Mouse (Mus musculus) embryonic facial prominence, embryonic 13.5 days (tissue): Measurements from ENCODE around the gene Dab1. TPM values are rescaled to one million over a fixed set of nuclear protein-coding genes. Genes with fewer than 3 reads are reported as not detected.

Experiments
- ATAC-seq: fragments of 200-750 bp; cut with Nextera tagmentation; 2 replicates; pipeline ENCODE4 v1.8.0; 2017; ENCODE audit warnings: low read depth; ENCODE audit not compliant: insufficient number of reproducible peaks, insufficient read depth, low FRiP score, low TSS enrichment
- H3K27ac ChIP-seq: fragments of 300-500 bp; sonication (generic); 2 replicates; pipeline ENCODE4 v1.5.1; 2015; ENCODE audit warnings: moderate library complexity, mild to moderate bottlenecking, inconsistent platforms
- H3K27me3 ChIP-seq: fragments of 300-500 bp; sonication (generic); 2 replicates; pipeline ENCODE4 v1.6.1; 2015; ENCODE audit warnings: mild to moderate bottlenecking, inconsistent platforms
- H3K36me3 ChIP-seq: fragments of 300-500 bp; sonication (generic); 2 replicates; pipeline ENCODE4 v1.6.1; 2015; ENCODE audit warnings: mild to moderate bottlenecking, inconsistent platforms
- H3K4me1 ChIP-seq: fragments of 300-500 bp; sonication (generic); 2 replicates; pipeline ENCODE4 v1.6.1; 2015; ENCODE audit warnings: inconsistent platforms
- H3K4me2 ChIP-seq: fragments of 300-500 bp; sonication (generic); 2 replicates; pipeline ENCODE4 v1.6.1; 2015; ENCODE audit warnings: moderate library complexity, mild to moderate bottlenecking, inconsistent platforms
- H3K4me3 ChIP-seq: fragments of 300-500 bp; sonication (generic); 2 replicates; pipeline ENCODE4 v1.5.1; 2015; ENCODE audit warnings: mild to moderate bottlenecking, inconsistent platforms
- H3K9ac ChIP-seq: fragments of 300-500 bp; sonication (generic); 2 replicates; pipeline ENCODE4 v1.6.1; 2015; ENCODE audit warnings: mild to moderate bottlenecking, inconsistent platforms
- H3K9me3 ChIP-seq: fragments of 300-500 bp; sonication (generic); 2 replicates; pipeline ENCODE4 v1.6.1; 2016; ENCODE audit warnings: inconsistent platforms
- WGBS: fragments of 180-500 bp; shearing (Covaris S2); methylation state at CpG from one replicate; pipeline ENCODE4 v1.1.7; 2015; ENCODE audit warnings: mixed read lengths; 5-methylcytosine and 5-hydroxymethylcytosine counted together
- polyA plus RNA-seq: library from polyadenylated mRNA; unstranded; fragments of >200 nt; fragmentation: Nextera tagmentation; extraction: Ambion mirVana; gene quantifications from 2 replicates; pipeline ENCODE4 v1.2.1, GENCODE M21; 2015

Dab1 gene
- polyA plus RNA-seq, 1 experiment from 2014 or later, result 17.3 TPM

DNA sequence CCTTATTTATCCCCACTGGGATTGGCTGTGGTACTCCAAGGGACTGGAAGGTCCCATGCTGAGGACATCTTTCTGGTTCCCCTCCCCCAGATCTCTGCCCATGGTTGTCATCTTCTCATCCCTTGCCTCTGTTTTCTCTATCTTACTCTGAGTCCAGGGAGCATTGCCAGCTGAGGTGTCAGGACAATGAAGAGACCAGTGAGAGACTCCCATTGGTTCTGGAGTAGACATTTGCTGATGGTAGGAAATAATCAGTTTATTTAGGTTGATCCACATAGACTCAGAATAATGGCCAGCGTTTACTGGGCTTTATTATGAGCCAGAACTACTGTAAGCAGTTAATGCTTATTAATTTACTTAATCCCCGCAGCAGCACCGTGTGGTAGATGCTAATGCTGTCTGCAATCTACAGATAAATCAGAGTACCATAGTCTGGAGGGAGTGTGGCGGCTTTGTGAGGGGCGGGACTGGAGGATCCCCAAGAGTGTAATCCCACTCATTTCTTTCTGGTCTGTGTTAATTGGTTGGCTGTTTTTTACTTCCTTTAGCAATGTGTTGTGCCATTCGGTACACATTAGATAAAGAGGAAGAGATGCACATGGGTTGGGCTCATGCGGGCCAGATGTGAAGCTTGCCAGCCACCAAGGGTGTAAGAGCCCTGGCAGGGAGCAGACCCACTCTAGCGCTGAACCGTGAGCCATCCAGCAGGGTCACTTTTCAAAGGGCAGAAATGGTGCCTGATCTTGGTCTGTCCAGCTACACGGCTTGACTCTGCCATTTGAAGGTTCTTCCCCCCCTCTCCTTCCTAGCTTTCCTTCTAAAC lies 824.0 kb downstream of the Dab1 start:
- ATAC-seq, result no peak
- H3K4me3 ChIP-seq, result no peak overlapping the region
- no peak overlapping the region for H3K27ac ChIP-seq
- peaks cover 12% of the 10 kb centered on the region for H3K4me1 ChIP-seq
- H3K36me3 ChIP-seq, result no peaks in the 10 kb centered on the region
- H3K9ac ChIP-seq, result no peak overlapping the region
- WGBS, result 62% methylated on average over 10 of the region's 10 CpGs
- no peaks in the 10 kb centered on the region for H3K27me3 ChIP-seq
- H3K9me3 ChIP-seq, result no peaks in the 10 kb centered on the region
- H3K4me2 ChIP-seq, result no peak overlapping the region

GRCm38 (mm10) chr4:104443775-104444174 lies 824.6 kb downstream of the Dab1 start:
- 30% methylated on average over 8 of the region's 8 CpGs for WGBS
- H3K27me3 ChIP-seq, result no peaks in the 10 kb centered on the region
- no peaks in the 10 kb centered on the region for H3K36me3 ChIP-seq
- no peak overlapping the region for H3K27ac ChIP-seq
- H3K4me2 ChIP-seq, result no peak overlapping the region
- H3K4me1 ChIP-seq, result peaks cover 12% of the 10 kb centered on the region
- ATAC-seq, result no peak
- no peaks in the 10 kb centered on the region for H3K9me3 ChIP-seq
- no peak overlapping the region for H3K4me3 ChIP-seq
- H3K9ac ChIP-seq, result no peak overlapping the region

DNA sequence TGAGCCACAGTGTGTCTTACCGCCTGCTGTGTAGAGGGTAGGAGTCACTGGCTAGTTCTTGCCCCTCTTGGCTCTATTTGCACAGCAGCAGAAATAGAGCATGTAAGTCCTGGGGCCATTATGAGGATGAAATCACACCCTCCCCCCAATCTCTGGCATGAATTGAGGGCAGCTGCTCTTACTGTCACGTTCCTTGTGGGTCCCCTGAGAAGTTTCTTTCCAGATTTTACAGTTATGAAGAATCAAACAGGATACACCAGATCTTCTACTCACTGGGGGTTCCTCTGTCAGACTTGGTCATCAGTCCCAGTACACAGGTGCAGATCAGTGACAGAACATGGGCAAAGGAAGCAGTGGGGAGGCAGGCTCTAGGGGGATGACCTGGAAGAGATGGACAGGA lies 825.8 kb downstream of the Dab1 start:
- 60% methylated on average over 2 of the region's 2 CpGs for WGBS
- Histone ChIP-seq H3K9ac (no peak overlapping the region), H3K36me3 (no peaks in the 10 kb centered on the region), H3K4me1 (peaks cover 4% of the 10 kb centered on the region), H3K4me3 (no peak overlapping the region), H3K27me3 (no peaks in the 10 kb centered on the region), H3K27ac (no peak overlapping the region), H3K4me2 (no peak overlapping the region), H3K9me3 (no peaks in the 10 kb centered on the region)
- ATAC-seq, result no peak

- Histone ChIP-seq H3K9me3 (no peaks in the 10 kb centered on the region), H3K27me3 (no peaks in the 10 kb centered on the region), H3K4me2 (no peak overlapping the region), H3K36me3 (no peaks in the 10 kb centered on the region), H3K4me1 (peaks cover 4% of the 10 kb centered on the region), H3K27ac (no peak overlapping the region), H3K4me3 (no peak overlapping the region), H3K9ac (no peak overlapping the region)
- no peak for ATAC-seq
- WGBS, result 93% methylated on average over 1 of the region's 1 CpGs
Observed at GRCm38 (mm10) chr4:104448199-104448598, 829.0 kb downstream of the Dab1 start.

GRCm38 (mm10) chr4:104450645-104451044 lies 831.5 kb downstream of the Dab1 start:
- ATAC-seq, result no peak

DNA sequence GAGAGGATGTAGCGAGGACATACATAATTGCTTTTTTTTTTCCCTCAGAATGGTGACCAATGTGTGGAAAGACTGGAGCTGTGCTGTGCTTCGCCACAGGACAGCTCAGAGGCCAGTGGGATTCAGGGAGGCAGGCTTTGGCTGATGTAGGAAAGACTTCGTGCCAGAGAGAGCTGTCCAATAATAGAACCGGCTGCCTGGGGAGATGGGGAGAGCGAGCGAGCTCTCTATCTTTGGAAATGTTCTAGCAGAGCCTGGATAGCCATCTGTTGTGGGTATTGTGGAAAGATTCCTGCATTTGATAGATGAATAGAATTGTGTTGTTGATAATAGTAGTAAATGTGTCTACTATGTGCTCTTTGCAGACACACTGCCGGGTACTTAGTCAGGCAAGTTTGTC lies 833.4 kb downstream of the Dab1 start:
- WGBS, result 70% methylated on average over 7 of the region's 7 CpGs
- Histone ChIP-seq H3K27ac (no peak overlapping the region), H3K27me3 (no peaks in the 10 kb centered on the region), H3K9ac (no peak overlapping the region), H3K36me3 (no peaks in the 10 kb centered on the region), H3K4me1 (no peaks in the 10 kb centered on the region; the same call in 1 of the 2 replicates), H3K9me3 (no peaks in the 10 kb centered on the region), H3K4me2 (no peak overlapping the region), H3K4me3 (no peak overlapping the region)
- no peak for ATAC-seq

More at GRCm38 (mm10) chr4:104450645-104451044, 831.5 kb downstream of the Dab1 start:
- Histone ChIP-seq H3K36me3 (no peaks in the 10 kb centered on the region), H3K4me2 (no peak overlapping the region), H3K4me3 (no peak overlapping the region), H3K9ac (no peak overlapping the region), H3K27me3 (no peaks in the 10 kb centered on the region), H3K27ac (no peak overlapping the region), H3K4me1 (no peaks in the 10 kb centered on the region; the same call in 1 of the 2 replicates), H3K9me3 (no peaks in the 10 kb centered on the region)
- WGBS, result 52% methylated on average over 9 of the region's 9 CpGs

GRCm38 (mm10) chr4:104455151-104455550 lies 836.0 kb downstream of the Dab1 start:
- H3K36me3 ChIP-seq, result no peaks in the 10 kb centered on the region
- no peak for ATAC-seq
- WGBS, result 44% methylated on average over 9 of the region's 9 CpGs
- no peak overlapping the region for H3K27ac ChIP-seq
- H3K4me2 ChIP-seq, result no peak overlapping the region
- H3K27me3 ChIP-seq, result no peaks in the 10 kb centered on the region
- no peak overlapping the region for H3K9ac ChIP-seq
- no peaks in the 10 kb centered on the region for H3K9me3 ChIP-seq
- H3K4me3 ChIP-seq, result no peak overlapping the region
- no peaks in the 10 kb centered on the region; the same call in none of the 2 replicates for H3K4me1 ChIP-seq

DNA sequence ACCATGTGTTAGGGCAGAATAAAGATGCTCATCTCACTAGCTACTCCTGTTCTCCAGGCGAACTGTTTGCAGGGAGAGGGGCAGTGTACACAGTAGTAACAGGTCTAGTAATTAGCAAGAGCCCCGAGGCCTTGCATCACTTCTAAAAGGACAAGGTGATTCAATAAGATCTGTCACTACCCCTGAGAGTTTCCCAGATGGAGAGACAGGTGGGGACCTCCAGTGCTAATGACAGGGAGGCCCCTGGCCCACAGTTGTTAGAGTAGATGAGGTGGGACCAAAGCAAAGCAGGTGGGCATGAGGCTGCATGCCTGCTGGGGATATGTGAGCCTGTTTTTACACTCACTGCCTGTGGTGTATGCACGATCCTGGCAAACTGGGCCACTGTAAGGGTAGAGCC lies 836.6 kb downstream of the Dab1 start:
- no peak overlapping the region for H3K4me3 ChIP-seq
- H3K27ac ChIP-seq, result no peak overlapping the region
- WGBS, result 61% methylated on average over 3 of the region's 3 CpGs
- no peaks in the 10 kb centered on the region; the same call in none of the 2 replicates for H3K4me1 ChIP-seq
- no peaks in the 10 kb centered on the region for H3K9me3 ChIP-seq
- H3K9ac ChIP-seq, result no peak overlapping the region
- H3K27me3 ChIP-seq, result no peaks in the 10 kb centered on the region
- no peak overlapping the region for H3K4me2 ChIP-seq
- ATAC-seq, result no peak
- H3K36me3 ChIP-seq, result no peaks in the 10 kb centered on the region

DNA sequence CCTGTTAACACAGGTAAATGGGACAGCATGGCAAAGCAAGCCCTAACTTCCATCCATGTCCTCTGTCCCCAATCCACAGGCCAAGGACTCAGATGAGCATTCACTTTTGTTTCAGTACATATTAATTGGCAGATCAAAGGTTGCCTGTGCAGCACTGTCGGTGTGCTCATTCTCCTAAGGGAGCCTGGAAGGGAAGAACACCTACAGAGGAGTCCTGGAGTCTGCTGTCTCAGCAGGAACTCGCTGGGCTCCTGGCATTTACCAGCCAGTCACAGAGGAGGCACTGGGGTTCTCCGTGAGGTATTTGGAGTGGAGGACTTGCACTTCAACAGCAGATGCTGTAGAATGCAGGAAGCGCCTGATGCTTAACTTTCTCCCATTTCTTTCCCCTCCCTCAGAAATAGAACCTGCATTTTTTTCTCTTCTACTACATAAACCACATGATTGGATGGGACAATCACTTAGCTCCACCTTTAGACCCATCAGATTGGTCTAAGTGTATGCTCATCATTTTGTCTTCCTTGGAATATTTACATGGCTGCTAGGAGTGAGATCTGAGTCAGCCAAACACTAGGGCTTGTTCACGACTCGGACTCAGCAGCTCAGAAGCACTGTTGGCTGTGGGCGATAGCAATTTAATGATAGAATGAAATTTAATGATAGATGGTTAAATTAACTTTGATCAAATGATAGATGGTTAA lies 837.2 kb downstream of the Dab1 start:
- Histone ChIP-seq H3K4me3 (no peak overlapping the region), H3K9me3 (no peaks in the 10 kb centered on the region), H3K4me2 (no peak overlapping the region), H3K27ac (no peak overlapping the region), H3K27me3 (no peaks in the 10 kb centered on the region), H3K4me1 (no peaks in the 10 kb centered on the region; the same call in 1 of the 2 replicates), H3K36me3 (no peaks in the 10 kb centered on the region), H3K9ac (no peak overlapping the region)
- ATAC-seq, result no peak
- WGBS, result 81% methylated on average over 7 of the region's 7 CpGs

GRCm38 (mm10) chr4:104458726-104459125 lies 839.6 kb downstream of the Dab1 start:
- peaks cover 2% of the 10 kb centered on the region for H3K4me1 ChIP-seq
- no peak overlapping the region for H3K27ac ChIP-seq
- no peak overlapping the region for H3K9ac ChIP-seq
- no peaks in the 10 kb centered on the region for H3K27me3 ChIP-seq
- 64% methylated on average over 5 of the region's 5 CpGs for whole genome bisulfite sequencing
- H3K4me3 ChIP-seq, result no peak overlapping the region
- no peak for ATAC-seq
- no peak overlapping the region for H3K4me2 ChIP-seq
- no peaks in the 10 kb centered on the region for H3K36me3 ChIP-seq
- no peaks in the 10 kb centered on the region for H3K9me3 ChIP-seq

GRCm38 (mm10) chr4:104461106-104462011 lies 842.2 kb downstream of the Dab1 start:
- no peak overlapping the region for H3K4me3 ChIP-seq
- H3K9ac ChIP-seq, result no peak overlapping the region
- H3K9me3 ChIP-seq, result no peaks in the 10 kb centered on the region
- H3K36me3 ChIP-seq, result no peaks in the 10 kb centered on the region
- H3K27ac ChIP-seq, result no peak overlapping the region
- peaks cover 15% of the 10 kb centered on the region for H3K4me1 ChIP-seq
- no peak overlapping the region for H3K4me2 ChIP-seq
- peaks cover 2% of the 10 kb centered on the region; the same call in 1 of the 2 replicates for H3K27me3 ChIP-seq
- ATAC-seq, result no peak
- WGBS, result 84% methylated on average over 12 of the region's 12 CpGs
